Mouse (Mus musculus): ENCODE results near the gene Pecr. TPM values are rescaled to one million over a fixed set of nuclear protein-coding genes. Genes with fewer than 3 reads are reported as not detected.
"Not testable (repeated sequence)": the region's sequence is repeated elsewhere in the genome, so short reads cannot be mapped to it uniquely, and the experiment has no call there.

Gene Pecr
- polyA plus RNA-seq, 1 experiment from 2014 or later = 84.2 TPM

DNA sequence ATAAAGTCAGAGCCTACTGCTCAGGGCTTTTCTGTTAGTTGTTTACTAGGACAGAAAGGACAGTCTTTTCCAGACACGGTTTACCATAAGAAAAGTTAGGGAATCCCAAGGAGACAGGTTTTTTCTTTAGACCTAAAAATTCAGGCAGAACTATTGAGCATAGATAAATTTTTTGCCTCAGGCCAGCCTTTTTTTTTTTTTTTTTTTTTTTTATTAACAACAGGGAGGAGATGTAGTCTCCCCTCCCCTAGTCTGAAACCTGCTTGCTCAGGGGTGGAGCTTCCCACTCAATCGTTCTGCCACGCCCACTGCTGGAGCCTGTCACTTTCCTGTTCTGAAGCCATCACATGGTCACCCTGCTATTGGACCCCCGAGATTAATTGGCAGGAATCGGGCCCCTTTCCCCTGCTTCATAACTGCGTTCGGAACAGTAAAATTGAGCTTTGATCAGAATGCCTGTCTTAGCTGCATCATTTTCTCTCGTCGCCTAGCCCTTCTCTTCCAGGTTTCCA lies 35.8 kb downstream of the Pecr start:
- not testable (repeated sequence) for H3K4me1 ChIP-seq (ENCODE audit: control insufficient read depth, low read depth, low read length); H3K9me3 ChIP-seq (replicated peaks; ENCODE audit: control insufficient read depth, low read length); H3K4me3 ChIP-seq (ENCODE audit: low read depth, low read length); H3K9ac ChIP-seq (ENCODE audit: low read depth, low read length); H3K36me3 ChIP-seq (ENCODE audit: control insufficient read depth, insufficient read depth); H3K4me2 ChIP-seq (ENCODE audit: low read depth, low read length); ATAC-seq (ENCODE audit: low read depth); H3K27ac ChIP-seq (ENCODE audit: low read length); H3K27me3 ChIP-seq (ENCODE audit: control insufficient read depth, insufficient read depth, low read depth, low read length)
- WGBS (ENCODE audit: insufficient replicate concordance) = 51% methylated on average over 9 of the region's 9 CpGs

DNA sequence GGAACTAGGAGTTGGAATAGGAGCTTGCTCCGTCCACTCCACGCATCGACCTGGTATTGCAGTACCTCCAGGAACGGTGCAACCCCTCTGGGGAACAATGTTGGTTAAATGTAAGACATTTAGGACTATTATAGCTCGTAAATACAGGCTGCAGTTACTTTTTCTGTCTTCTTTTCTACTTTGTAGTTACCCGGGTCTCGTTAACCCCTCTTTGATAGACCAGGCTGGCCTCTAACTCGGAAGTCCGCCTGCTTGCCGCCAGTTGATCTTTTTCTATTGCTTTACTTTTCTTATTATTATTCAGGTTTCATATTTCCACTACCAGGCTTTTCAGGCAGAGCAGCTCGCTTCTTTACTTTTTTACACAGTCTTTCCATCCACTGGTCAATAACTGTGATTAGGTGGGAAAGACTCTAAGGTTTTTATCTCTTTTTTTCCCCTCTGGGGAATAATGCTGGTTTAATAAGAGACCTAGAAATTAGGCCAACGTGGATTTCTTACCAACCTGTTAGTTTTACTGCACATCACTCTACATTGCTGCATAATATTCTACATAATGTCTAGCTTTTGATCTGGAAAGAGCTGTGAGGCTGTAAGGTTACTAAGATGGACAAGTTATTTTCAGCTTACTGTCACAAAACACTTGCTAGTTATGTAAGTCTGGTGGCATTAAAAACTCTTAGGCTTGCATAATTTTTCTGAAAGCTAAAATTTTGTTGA lies 39.6 kb downstream of the Pecr start:
- Histone ChIP-seq H3K9me3 (replicated peaks; ENCODE audit: control insufficient read depth, low read length) (no peaks in the 10 kb centered on the region), H3K27ac (ENCODE audit: low read length) (peak overlapping the region; percentile 89), H3K4me1 (ENCODE audit: control insufficient read depth, low read depth, low read length) (peaks cover 3% of the 10 kb centered on the region; the same call in 1 of the 2 replicates), H3K4me2 (ENCODE audit: low read depth, low read length) (peak overlapping the region; percentile 70), H3K9ac (ENCODE audit: low read depth, low read length) (peak overlapping the region; percentile 76), H3K4me3 (ENCODE audit: low read depth, low read length) (peak overlapping the region; percentile 19; the same call in 1 of the 2 replicates), H3K36me3 (ENCODE audit: control insufficient read depth, insufficient read depth) (no peaks in the 10 kb centered on the region), H3K27me3 (ENCODE audit: control insufficient read depth, insufficient read depth, low read depth, low read length) (no peaks in the 10 kb centered on the region)
- WGBS (ENCODE audit: insufficient replicate concordance) = 1% methylated on average over 12 of the region's 12 CpGs
- peak; percentile 85 for ATAC-seq (ENCODE audit: low read depth)

DNA sequence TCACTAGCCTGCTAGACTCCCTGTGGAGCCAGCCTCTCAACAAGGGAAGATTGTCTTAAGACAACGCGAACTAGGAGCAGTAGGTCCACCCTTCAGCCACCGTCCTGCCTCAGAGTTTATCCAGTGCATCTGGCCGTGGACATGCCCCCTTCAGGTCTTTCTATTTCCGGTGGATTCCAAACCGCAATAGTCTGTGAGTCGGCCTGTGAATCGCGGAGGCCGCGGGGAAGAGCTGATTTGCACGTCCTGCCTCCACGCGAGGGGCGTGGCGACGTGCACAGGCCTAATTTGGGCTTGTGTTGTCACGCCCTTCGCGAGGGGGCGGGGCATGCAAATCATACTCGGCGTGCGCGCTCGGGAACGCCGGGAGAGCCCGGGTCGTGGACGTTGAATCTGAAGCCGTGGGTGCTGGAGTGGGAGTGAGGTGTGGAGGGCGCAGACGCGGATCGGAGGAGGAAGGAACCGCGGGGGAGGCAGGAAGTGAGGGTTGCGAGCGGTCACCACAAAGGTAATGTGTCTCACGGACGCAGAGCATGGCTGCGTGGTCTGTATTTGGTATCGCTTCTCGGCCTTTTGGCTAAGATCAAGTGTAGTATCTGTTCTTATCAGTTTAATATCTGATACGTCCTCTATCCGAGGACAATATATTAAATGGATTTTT lies 40.3 kb downstream of the Pecr start:
- Histone ChIP-seq H3K4me1 (ENCODE audit: control insufficient read depth, low read depth, low read length) (peaks cover 3% of the 10 kb centered on the region; the same call in 1 of the 2 replicates), H3K4me3 (ENCODE audit: low read depth, low read length) (peak overlapping the region; percentile 52), H3K9ac (ENCODE audit: low read depth, low read length) (peak overlapping the region; percentile 76), H3K9me3 (replicated peaks; ENCODE audit: control insufficient read depth, low read length) (no peaks in the 10 kb centered on the region), H3K4me2 (ENCODE audit: low read depth, low read length) (peak overlapping the region; percentile 70), H3K36me3 (ENCODE audit: control insufficient read depth, insufficient read depth) (no peaks in the 10 kb centered on the region), H3K27ac (ENCODE audit: low read length) (peak overlapping the region; percentile 89), H3K27me3 (ENCODE audit: control insufficient read depth, insufficient read depth, low read depth, low read length) (no peaks in the 10 kb centered on the region)
- under 1% methylated on average over 47 of the region's 47 CpGs for WGBS (ENCODE audit: insufficient replicate concordance)
- ATAC-seq (ENCODE audit: low read depth) = peak; percentile 90

DNA sequence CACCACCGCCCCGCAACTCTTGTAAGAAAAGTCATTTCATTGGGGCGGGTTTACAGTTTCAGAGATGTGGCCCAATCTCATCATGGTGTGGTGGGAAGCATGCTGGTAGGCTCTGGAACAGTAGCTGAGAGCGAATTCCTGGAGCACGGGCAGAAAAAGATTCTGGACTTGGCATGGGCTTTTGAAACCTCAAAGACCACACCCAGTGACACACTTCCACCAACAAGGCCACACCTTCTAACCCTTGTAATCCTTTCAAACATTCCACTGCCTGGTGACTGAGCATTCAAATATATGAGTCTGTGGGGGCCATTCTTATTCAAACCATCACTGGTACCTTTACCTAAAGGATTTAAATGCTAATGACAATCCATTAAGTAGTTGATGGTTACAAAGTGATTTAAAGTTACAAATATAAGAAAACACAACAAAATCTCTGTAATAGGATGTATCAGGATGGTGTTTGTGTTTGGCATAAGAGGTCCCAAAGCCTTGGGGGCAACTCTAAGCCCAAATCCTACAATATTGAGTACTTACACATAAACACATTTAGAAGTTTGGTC lies 41.5 kb downstream of the Pecr start:
- Histone ChIP-seq H3K36me3 (ENCODE audit: control insufficient read depth, insufficient read depth) (no peaks in the 10 kb centered on the region), H3K4me2 (ENCODE audit: low read depth, low read length) (no peak overlapping the region), H3K4me1 (ENCODE audit: control insufficient read depth, low read depth, low read length) (peaks cover 3% of the 10 kb centered on the region; the same call in 1 of the 2 replicates), H3K9me3 (replicated peaks; ENCODE audit: control insufficient read depth, low read length) (no peaks in the 10 kb centered on the region), H3K4me3 (ENCODE audit: low read depth, low read length) (no peak overlapping the region), H3K27me3 (ENCODE audit: control insufficient read depth, insufficient read depth, low read depth, low read length) (peaks cover 4% of the 10 kb centered on the region; the same call in 1 of the 2 replicates), H3K9ac (ENCODE audit: low read depth, low read length) (no peak overlapping the region), H3K27ac (ENCODE audit: low read length) (no peak overlapping the region)
- no peak for ATAC-seq (ENCODE audit: low read depth)
- WGBS (ENCODE audit: insufficient replicate concordance) = 59% methylated on average over 5 of the region's 5 CpGs

DNA sequence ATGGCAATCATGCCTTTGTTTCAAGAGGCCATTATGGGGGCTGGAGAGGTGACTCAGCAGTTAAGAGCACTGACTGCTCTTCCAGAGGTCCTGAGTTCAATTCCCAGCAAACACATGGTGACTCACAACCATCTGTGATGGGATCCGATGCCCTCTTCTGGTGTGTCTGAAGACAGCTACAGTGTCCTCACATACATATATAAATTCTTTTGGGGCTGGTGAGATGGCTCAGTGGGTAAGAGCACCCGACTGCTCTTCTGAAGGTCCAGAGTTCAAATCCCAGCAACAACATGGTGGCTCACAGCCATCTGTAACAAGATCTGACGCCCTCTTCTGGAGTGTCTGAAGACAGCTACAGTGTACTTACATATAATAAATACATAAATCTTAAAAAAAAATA lies 45.0 kb downstream of the Pecr start:
- H3K36me3 ChIP-seq (ENCODE audit: control insufficient read depth, insufficient read depth); H3K4me2 ChIP-seq (ENCODE audit: low read depth, low read length); H3K9ac ChIP-seq (ENCODE audit: low read depth, low read length); H3K4me1 ChIP-seq (ENCODE audit: control insufficient read depth, low read depth, low read length); H3K27ac ChIP-seq (ENCODE audit: low read length); H3K4me3 ChIP-seq (ENCODE audit: low read depth, low read length); ATAC-seq (ENCODE audit: low read depth); H3K9me3 ChIP-seq (replicated peaks; ENCODE audit: control insufficient read depth, low read length): not testable (repeated sequence)
- H3K27me3 ChIP-seq (ENCODE audit: control insufficient read depth, insufficient read depth, low read depth, low read length) = peaks cover 23% of the 10 kb centered on the region
- 74% methylated on average over 3 of the region's 3 CpGs for WGBS (ENCODE audit: insufficient replicate concordance)

DNA sequence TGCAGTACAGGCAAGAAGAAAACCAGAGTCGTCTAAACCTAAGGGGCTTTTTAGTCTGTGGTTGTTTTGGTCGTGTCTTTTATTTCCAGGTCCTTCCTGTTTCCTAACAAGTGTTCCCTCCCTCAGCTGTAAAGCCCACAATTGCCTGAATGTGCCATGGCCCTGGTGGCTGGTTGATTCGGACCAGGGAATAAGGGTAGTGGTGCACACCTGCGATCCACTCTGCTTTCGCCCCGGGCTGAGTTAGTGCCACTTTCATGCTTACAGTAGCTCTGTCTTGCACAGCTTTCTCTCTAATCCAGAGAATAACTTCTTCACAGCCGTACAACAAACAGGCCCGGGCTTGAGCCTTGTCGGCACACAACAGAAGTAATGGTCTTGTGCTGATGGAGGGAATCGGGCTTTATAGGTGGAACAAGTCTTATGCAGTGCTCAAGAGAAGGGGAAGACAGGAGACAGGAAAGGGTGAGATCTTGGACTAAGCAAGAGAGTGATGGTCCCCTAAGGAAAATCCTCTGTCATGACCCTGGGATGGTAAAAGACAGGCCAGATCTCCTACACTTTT lies 46.0 kb downstream of the Pecr start:
- Histone ChIP-seq H3K4me3 (ENCODE audit: low read depth, low read length) (no peak overlapping the region), H3K27me3 (ENCODE audit: control insufficient read depth, insufficient read depth, low read depth, low read length) (peaks cover 23% of the 10 kb centered on the region), H3K4me1 (ENCODE audit: control insufficient read depth, low read depth, low read length) (no peaks in the 10 kb centered on the region; the same call in 1 of the 2 replicates), H3K27ac (ENCODE audit: low read length) (no peak overlapping the region), H3K9ac (ENCODE audit: low read depth, low read length) (no peak overlapping the region), H3K9me3 (replicated peaks; ENCODE audit: control insufficient read depth, low read length) (no peaks in the 10 kb centered on the region), H3K4me2 (ENCODE audit: low read depth, low read length) (no peak overlapping the region), H3K36me3 (ENCODE audit: control insufficient read depth, insufficient read depth) (no peaks in the 10 kb centered on the region)
- no peak for ATAC-seq (ENCODE audit: low read depth)
- 50% methylated on average over 10 of the region's 10 CpGs for WGBS (ENCODE audit: insufficient replicate concordance)

DNA sequence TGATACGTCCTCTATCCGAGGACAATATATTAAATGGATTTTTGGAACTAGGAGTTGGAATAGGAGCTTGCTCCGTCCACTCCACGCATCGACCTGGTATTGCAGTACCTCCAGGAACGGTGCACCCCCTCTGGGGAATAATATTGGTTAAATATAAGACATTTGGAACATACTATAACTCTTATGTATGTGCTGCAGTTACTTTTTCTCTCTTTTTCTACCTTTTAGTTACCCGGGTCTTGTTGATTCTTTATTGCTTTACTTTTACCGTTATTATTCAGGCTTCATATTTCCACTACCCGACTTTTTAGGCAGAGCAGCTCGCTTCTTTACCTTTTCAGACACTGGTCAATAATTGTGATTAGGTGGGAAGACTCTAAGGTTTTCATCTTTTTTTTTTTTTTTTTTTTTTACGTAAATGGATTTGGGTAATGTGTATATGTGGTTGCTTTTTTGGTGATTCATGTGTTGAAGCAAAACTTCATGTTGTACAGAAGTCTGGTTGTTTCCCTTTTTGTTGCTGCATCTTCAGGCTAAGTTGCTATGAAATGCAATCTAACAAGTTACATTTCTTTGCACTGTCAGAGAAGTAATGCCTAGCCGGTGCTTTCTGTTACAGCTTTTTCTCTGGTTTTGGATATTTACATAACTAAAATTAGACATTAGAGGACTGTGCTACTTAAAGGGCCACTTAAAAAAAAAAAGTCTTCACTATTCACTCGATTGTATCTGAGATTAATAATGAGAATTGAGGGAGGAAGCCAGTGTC lies 46.9 kb downstream of the Pecr start:
- H3K36me3 ChIP-seq (ENCODE audit: control insufficient read depth, insufficient read depth) = no peaks in the 10 kb centered on the region
- H3K9ac ChIP-seq (ENCODE audit: low read depth, low read length) = no peak overlapping the region
- peaks cover 23% of the 10 kb centered on the region for H3K27me3 ChIP-seq (ENCODE audit: control insufficient read depth, insufficient read depth, low read depth, low read length)
- WGBS (ENCODE audit: insufficient replicate concordance) = 2% methylated on average over 11 of the region's 13 CpGs
- H3K4me1 ChIP-seq (ENCODE audit: control insufficient read depth, low read depth, low read length) = no peaks in the 10 kb centered on the region; the same call in 1 of the 2 replicates
- H3K9me3 ChIP-seq (replicated peaks; ENCODE audit: control insufficient read depth, low read length) = no peaks in the 10 kb centered on the region
- ATAC-seq (ENCODE audit: low read depth) = peak; percentile 69
- H3K4me2 ChIP-seq (ENCODE audit: low read depth, low read length) = no peak overlapping the region
- H3K4me3 ChIP-seq (ENCODE audit: low read depth, low read length) = no peak overlapping the region
- H3K27ac ChIP-seq (ENCODE audit: low read length) = no peak overlapping the region

DNA sequence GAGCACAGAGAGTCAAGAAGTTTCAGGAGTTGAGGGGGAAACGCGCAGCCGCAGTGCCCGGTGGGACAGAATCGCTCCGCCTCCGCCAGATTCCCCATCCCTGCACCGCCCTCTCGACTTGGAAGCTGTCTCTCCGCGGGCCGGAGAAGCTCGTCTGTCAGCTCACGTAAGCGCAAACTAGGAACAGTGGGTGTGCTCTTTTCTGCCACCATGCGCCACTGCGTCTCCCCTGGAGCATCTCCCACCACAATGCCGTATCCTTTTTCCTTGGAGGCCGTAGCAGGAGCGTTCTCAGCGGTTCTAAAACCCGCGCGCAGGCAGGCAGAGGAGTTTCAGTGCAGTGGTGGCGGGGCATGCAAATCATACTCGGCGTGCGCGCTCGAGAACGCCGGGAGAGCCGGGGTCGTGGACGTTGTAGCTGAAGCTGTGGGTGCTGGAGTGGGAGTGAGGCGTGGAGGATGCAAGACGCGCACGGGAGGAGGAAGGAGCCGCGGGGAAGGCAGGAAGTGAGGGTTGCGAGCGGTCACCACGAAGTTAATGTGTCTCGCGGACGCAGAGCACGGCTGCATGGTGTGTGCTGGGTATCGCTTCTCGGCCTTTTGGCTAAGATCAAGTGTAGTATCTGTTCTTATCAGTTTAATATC lies 47.6 kb downstream of the Pecr start:
- WGBS (ENCODE audit: insufficient replicate concordance) = under 1% methylated on average over 35 of the region's 50 CpGs
- H3K36me3 ChIP-seq (ENCODE audit: control insufficient read depth, insufficient read depth); H3K9me3 ChIP-seq (replicated peaks; ENCODE audit: control insufficient read depth, low read length); H3K27ac ChIP-seq (ENCODE audit: low read length); H3K4me1 ChIP-seq (ENCODE audit: control insufficient read depth, low read depth, low read length): not testable (repeated sequence)
- peak overlapping the region; percentile 65 for H3K4me2 ChIP-seq (ENCODE audit: low read depth, low read length)
- peak overlapping the region; percentile 59 for H3K4me3 ChIP-seq (ENCODE audit: low read depth, low read length)
- peaks cover 23% of the 10 kb centered on the region for H3K27me3 ChIP-seq (ENCODE audit: control insufficient read depth, insufficient read depth, low read depth, low read length)
- ATAC-seq (ENCODE audit: low read depth) = peak; percentile 78
- peak overlapping the region; percentile 53 for H3K9ac ChIP-seq (ENCODE audit: low read depth, low read length)

Data from liver, embryonic 16.5 days (tissue).